Comparison of ENCODE assay signal across 12 mouse cellular contexts in the genomic region with DNA sequence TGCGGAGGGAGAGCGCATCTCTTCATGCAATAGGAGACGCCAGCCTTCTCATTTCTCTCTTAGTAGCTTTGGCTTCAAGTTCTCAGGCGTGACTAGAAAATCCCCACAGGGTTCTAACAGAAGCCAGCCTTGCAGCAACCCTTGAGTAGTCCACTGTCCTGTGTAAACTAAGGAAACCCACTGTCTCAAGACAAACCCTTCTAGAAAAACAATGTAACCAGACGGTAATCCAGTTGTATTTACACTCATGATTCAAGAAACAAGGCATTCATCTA. TPM values are rescaled to one million over a fixed set of nuclear protein-coding genes. Genes with fewer than 3 reads are reported as not detected.
DNase-seq lines count a peak whose midpoint lies in the region; ATAC-seq and TF ChIP-seq lines count a peak whose summit lies in the region.
"Had no signal": no experiment of that assay in that cellular context is flagged by ENCODE, and none has a peak within 500 bp of the region (broad histone marks: within the 10 kb centered on the region; RNA-seq: fewer than 3 reads in every experiment).

No protein-coding gene starts in this region.

- peak overlapping the region; percentile 45 for H3K4me2 ChIP-seq in heart, embryonic 13.5 days
- H3K4me2 ChIP-seq in liver, embryonic 13.5 days, result peak overlapping the region; percentile 28
- peak overlapping the region; percentile 45 for H3K4me2 ChIP-seq in stomach, postnatal 0 days (replicated peaks; ENCODE audit: low read depth)
- H3K4me2 ChIP-seq: limb, embryonic 12.5 days; neural tube, embryonic 12.5 days had no signal

- no peak for ATAC-seq in heart, embryonic 13.5 days (ENCODE audit: extremely low read depth, insufficient number of reproducible peaks, low FRiP score, low TSS enrichment)
- ATAC-seq in megakaryocyte, adult 5-6 weeks (ENCODE audit: poor library complexity, severe bottlenecking), result no peak
- no peak for ATAC-seq in liver, embryonic 13.5 days (ENCODE audit: low read depth)
- no peak for ATAC-seq in stomach, postnatal 0 days (ENCODE audit: low FRiP score, low TSS enrichment)

- H3K4me3 ChIP-seq in heart, embryonic 13.5 days, result no peak overlapping the region
- peak overlapping the region; percentile 92 for H3K4me3 ChIP-seq in megakaryocyte, embryonic 14.5 days (replicated peaks)
- no peak overlapping the region for H3K4me3 ChIP-seq in liver, embryonic 13.5 days (replicated peaks)
- H3K4me3 ChIP-seq in stomach, postnatal 0 days (ENCODE audit: low read depth, low read length), result peak overlapping the region; percentile 24
- H3K4me3 ChIP-seq: limb, embryonic 12.5 days; neural tube, embryonic 12.5 days had no signal

- H3K27ac ChIP-seq in heart, embryonic 13.5 days (replicated peaks), result no peak overlapping the region
- no peak overlapping the region for H3K27ac ChIP-seq in liver, embryonic 13.5 days
- no peak overlapping the region for H3K27ac ChIP-seq in stomach, postnatal 0 days (replicated peaks)
- H3K27ac ChIP-seq: limb, embryonic 12.5 days; neural tube, embryonic 12.5 days had no signal

- no peaks in the 10 kb centered on the region; the same call in 1 of the 2 replicates for H3K4me1 ChIP-seq in heart, embryonic 13.5 days
- H3K4me1 ChIP-seq in megakaryocyte, embryonic 14.5 days, result peaks cover 16% of the 10 kb centered on the region
- H3K4me1 ChIP-seq in liver, embryonic 13.5 days (replicated peaks), result no peaks in the 10 kb centered on the region
- no peaks in the 10 kb centered on the region for H3K4me1 ChIP-seq in stomach, postnatal 0 days (replicated peaks; ENCODE audit: control insufficient read depth, insufficient read depth)
- H3K4me1 ChIP-seq: neural tube, embryonic 12.5 days had no signal

- TF ChIP-seq CTCF in stomach, postnatal 0 days (IDR thresholded peaks at IDR 0.05; ENCODE audit: low read depth), result no peak

- DNase-seq in heart, postnatal 4 days, result no peak
- no peak for DNase-seq in liver, embryonic 13.5 days
- no peak for DNase-seq in stomach, postnatal 0 days (ENCODE audit: low spot score)
- no peak for DNase-seq in thymus, postnatal 10 days (ENCODE audit: low spot score in 2 of 2)
- DNase-seq in gastrocnemius, adult 18-20 months (ENCODE audit: low spot score), result no peak
- DNase-seq: cerebellum, adult 9-11 months; kidney, postnatal 14 days had no signal

- no peaks in the 10 kb centered on the region for H3K27me3 ChIP-seq in heart, embryonic 13.5 days (replicated peaks)
- peaks cover 21% of the 10 kb centered on the region for H3K27me3 ChIP-seq in megakaryocyte, embryonic 14.5 days (replicated peaks)
- H3K27me3 ChIP-seq in liver, embryonic 13.5 days, result no peaks in the 10 kb centered on the region
- H3K27me3 ChIP-seq in stomach, postnatal 0 days (ENCODE audit: control insufficient read depth, insufficient read depth, low read length), result no peaks in the 10 kb centered on the region
- H3K27me3 ChIP-seq: limb, embryonic 12.5 days; neural tube, embryonic 12.5 days had no signal

- H3K36me3 ChIP-seq in heart, embryonic 13.5 days, result no peaks in the 10 kb centered on the region
- no peaks in the 10 kb centered on the region for H3K36me3 ChIP-seq in megakaryocyte, embryonic 14.5 days (replicated peaks; ENCODE audit: low read length)
- H3K36me3 ChIP-seq in liver, embryonic 13.5 days, result no peaks in the 10 kb centered on the region
- H3K36me3 ChIP-seq in stomach, postnatal 0 days (ENCODE audit: control insufficient read depth, insufficient read depth, low read length), result no peaks in the 10 kb centered on the region
- H3K36me3 ChIP-seq: limb, embryonic 12.5 days; neural tube, embryonic 12.5 days had no signal

- 76% methylated on average over 5 of the region's 5 CpGs for WGBS in heart, embryonic 13.5 days
- 77% methylated on average over 5 of the region's 5 CpGs for WGBS in liver, embryonic 13.5 days (ENCODE audit: insufficient replicate concordance)
- 59% methylated on average over 5 of the region's 5 CpGs for WGBS in stomach, postnatal 0 days

- TF ChIP-seq EP300 in stomach, postnatal 0 days (optimal IDR thresholded peaks at IDR 0.05), result no peak

- H3K9ac ChIP-seq in heart, embryonic 13.5 days, result no peak overlapping the region
- no peak overlapping the region for H3K9ac ChIP-seq in liver, embryonic 13.5 days
- H3K9ac ChIP-seq in stomach, postnatal 0 days (ENCODE audit: low read length), result no peak overlapping the region
- H3K9ac ChIP-seq: limb, embryonic 12.5 days; neural tube, embryonic 12.5 days had no signal

- H3K9me3 ChIP-seq in heart, embryonic 13.5 days, result peaks cover 7% of the 10 kb centered on the region; the same call in 1 of the 2 replicates
- H3K9me3 ChIP-seq in megakaryocyte, embryonic 14.5 days, result peaks cover 3% of the 10 kb centered on the region; the same call in 1 of the 2 replicates
- H3K9me3 ChIP-seq in liver, embryonic 13.5 days (replicated peaks), result peaks cover 5% of the 10 kb centered on the region; the same call in 1 of the 2 replicates
- H3K9me3 ChIP-seq in stomach, postnatal 0 days (ENCODE audit: control insufficient read depth, low read length), result no peaks in the 10 kb centered on the region

RNA-seq across cellular contexts. Expression of a gene that starts 20.5 kb away (rescaled TPM):
- polyA plus RNA-seq in heart, embryonic 13.5 days (2015; fragmentation: Nextera tagmentation; extraction: Ambion mirVana), result 43.2 and 45.4 TPM in 2 replicates
- 10 to 100 TPM; 35.7 to 37.8 TPM for total RNA-seq in heart, postnatal 4 days (2021)
- 1.3 TPM in 1 of 2 replicates, not detected in the other for polyA plus RNA-seq in megakaryocyte, embryonic 14.5 days (2012; ENCODE audit: insufficient read depth, low replicate concordance)
- total RNA-seq in megakaryocyte, adult 5-6 weeks (2015), result 81.7 and 82.1 TPM in 2 replicates
- 93.8 and 106 TPM in 2 replicates for total RNA-seq in megakaryocyte, adult 5-6 weeks (2017)
- polyA plus RNA-seq in liver, embryonic 13.5 days (2015; fragmentation: Nextera tagmentation; extraction: Ambion mirVana), result 22.3 and 28.4 TPM in 2 replicates
- 44.0 and 45.7 TPM in 2 replicates for polyA plus RNA-seq in stomach, postnatal 0 days (2015; fragmentation: Nextera tagmentation; extraction: Ambion mirVana)
- 10 to 100 TPM; 31.5 to 38.6 TPM for total RNA-seq in gastrocnemius, adult 18-20 months (2021)

RNA-seq across cellular contexts. Expression of a gene that starts 23.3 kb away (rescaled TPM):
- 0.37 and 0.62 TPM in 2 replicates for polyA plus RNA-seq in heart, embryonic 13.5 days (2015; fragmentation: Nextera tagmentation; extraction: Ambion mirVana)
- total RNA-seq in heart, postnatal 4 days (2021), result 1 to 10 TPM in 1 of 2 experiments, under 1 TPM in 1; 0.71 to 2.1 TPM
- polyA plus RNA-seq in megakaryocyte, embryonic 14.5 days (2012; ENCODE audit: insufficient read depth, low replicate concordance), result 2.0 TPM in 1 of 2 replicates, not detected in the other
- 29.8 and 31.3 TPM in 2 replicates for total RNA-seq in megakaryocyte, adult 5-6 weeks (2015)
- 25.1 and 32.3 TPM in 2 replicates for total RNA-seq in megakaryocyte, adult 5-6 weeks (2017)
- polyA plus RNA-seq in liver, embryonic 13.5 days (2015; fragmentation: Nextera tagmentation; extraction: Ambion mirVana), result 0.16 and 0.35 TPM in 2 replicates
- polyA plus RNA-seq in stomach, postnatal 0 days (2015; fragmentation: Nextera tagmentation; extraction: Ambion mirVana), result 3.6 and 4.4 TPM in 2 replicates
- total RNA-seq in gastrocnemius, adult 18-20 months (2021), result not detected
- polyA plus RNA-seq: limb, embryonic 12.5 days; neural tube, embryonic 12.5 days had no signal

RNA-seq across cellular contexts. Expression of a gene that starts 26.4 kb away (rescaled TPM):
- 19.6 and 23.8 TPM in 2 replicates for polyA plus RNA-seq in heart, embryonic 13.5 days (2015; fragmentation: Nextera tagmentation; extraction: Ambion mirVana)
- 1 to 10 TPM; 9.3 to 9.6 TPM for total RNA-seq in heart, postnatal 4 days (2021)
- 1.3 TPM in 1 of 2 replicates, not detected in the other for polyA plus RNA-seq in megakaryocyte, embryonic 14.5 days (2012; ENCODE audit: insufficient read depth, low replicate concordance)
- 0.83 and 1.6 TPM in 2 replicates for total RNA-seq in megakaryocyte, adult 5-6 weeks (2015)
- total RNA-seq in megakaryocyte, adult 5-6 weeks (2017), result 0.45 and 0.48 TPM in 2 replicates
- 10.9 and 13.3 TPM in 2 replicates for polyA plus RNA-seq in liver, embryonic 13.5 days (2015; fragmentation: Nextera tagmentation; extraction: Ambion mirVana)
- polyA plus RNA-seq in stomach, postnatal 0 days (2015; fragmentation: Nextera tagmentation; extraction: Ambion mirVana), result 4.9 and 5.1 TPM in 2 replicates
- total RNA-seq in gastrocnemius, adult 18-20 months (2021), result 1 to 10 TPM; 1.7 to 2.1 TPM

Comparison
In these comparisons a context has a peak if more than half of its experiments do, and no peak if none do; other contexts are left out.
1. H3K4me3 ChIP-seq: peak in megakaryocyte, embryonic 14.5 days (single experiment) and stomach, postnatal 0 days (single experiment); none in heart, embryonic 13.5 days (single experiment) and liver, embryonic 13.5 days (single experiment).
2. RNA of a gene that starts 20.5 kb away (polyA plus RNA-seq): 44.0 to 45.7 TPM in stomach, postnatal 0 days, 43.2 to 45.4 TPM in heart, embryonic 13.5 days and 22.3 to 28.4 TPM in liver, embryonic 13.5 days; 1.3 TPM in megakaryocyte, embryonic 14.5 days; every median in the first group is over 10 times any median in the second.
3. Peak in every context shown above with its lines, with median percentiles within 50 percentile points of each other: H3K4me2 ChIP-seq.